Mouse (Mus musculus) midbrain, embryonic 15.5 days (tissue): Measurements from ENCODE around the gene Snrnp200. TPM values are rescaled to one million over a fixed set of nuclear protein-coding genes. Genes with fewer than 3 reads are reported as not detected.

Experiments
- polyA plus RNA-seq: library from polyadenylated mRNA; unstranded; fragments of >200 nt; fragmentation: Nextera tagmentation; extraction: Ambion mirVana; gene quantifications from 2 replicates; pipeline ENCODE4 v1.2.1, GENCODE M21; 2015

Gene Snrnp200
- polyA plus RNA-seq, 1 experiment from 2014 or later: 58.1 TPM

Other genes with a start within 250 kb of the Snrnp200 start
- 10.5 and 14.0 TPM in 2 replicates for gene Ap4e1, start 199.7 kb upstream of the Snrnp200 start, polyA plus RNA-seq
- 27.3 and 28.2 TPM in 2 replicates for gene Blvra, start 137.7 kb upstream of the Snrnp200 start, polyA plus RNA-seq
- gene Ncaph, start 74.4 kb upstream of the Snrnp200 start, polyA plus RNA-seq: 13.1 and 13.9 TPM in 2 replicates
- gene Itpripl1, start 64.9 kb upstream of the Snrnp200 start, polyA plus RNA-seq: 7.6 and 7.7 TPM in 2 replicates
- gene 1810024B03Rik, start 106 bp upstream of the Snrnp200 start, polyA plus RNA-seq: 1.0 TPM in 2 replicates
- 56.9 and 62.6 TPM in 2 replicates for gene Ciao1, start 39.4 kb downstream of the Snrnp200 start, polyA plus RNA-seq
- gene Tmem127, start 39.5 kb downstream of the Snrnp200 start, polyA plus RNA-seq: 55.2 and 57.2 TPM in 2 replicates
- 90.8 and 94.4 TPM in 2 replicates for gene Stard7, start 61.8 kb downstream of the Snrnp200 start, polyA plus RNA-seq
- 11.0 TPM in 2 replicates for gene Dusp2, start 127.8 kb downstream of the Snrnp200 start, polyA plus RNA-seq
- gene Astl, start 130.3 kb downstream of the Snrnp200 start, polyA plus RNA-seq: not detected in 2 replicates
- 0.19 and 0.34 TPM in 2 replicates for gene Adra2b, start 154.8 kb downstream of the Snrnp200 start, polyA plus RNA-seq
- gene Gpat2, start 216.8 kb downstream of the Snrnp200 start, polyA plus RNA-seq: 0.21 and 0.24 TPM in 2 replicates
- gene Fahd2a, start 236.2 kb downstream of the Snrnp200 start, polyA plus RNA-seq: 31.8 and 35.8 TPM in 2 replicates